Mouse (Mus musculus) cerebellum, adult (tissue): ENCODE data around the gene Tcf12.

Source experiments
- ATAC-seq: cut with Nextera tagmentation; 2 replicates; pipeline ENCODE4 v1.9.2; 2017; ENCODE audit warnings: mild to moderate bottlenecking, moderate library complexity, mixed read lengths; ENCODE audit not compliant: insufficient number of reproducible peaks, low FRiP score, low TSS enrichment

Gene Tcf12

GRCm38 (mm10) chr9:71811404-71811803 lies 300.3 kb downstream of the Tcf12 start:
- no peak for ATAC-seq

- ATAC-seq = no peak
Measured at GRCm38 (mm10) chr9:71810723-71811122, 300.9 kb downstream of the Tcf12 start.

GRCm38 (mm10) chr9:71808640-71809254 lies 302.9 kb downstream of the Tcf12 start:
- ATAC-seq = no peak; the same call in 1 of the 2 replicates

GRCm38 (mm10) chr9:71807801-71808200 lies 303.9 kb downstream of the Tcf12 start:
- ATAC-seq = no peak; the same call in 1 of the 2 replicates

DNA sequence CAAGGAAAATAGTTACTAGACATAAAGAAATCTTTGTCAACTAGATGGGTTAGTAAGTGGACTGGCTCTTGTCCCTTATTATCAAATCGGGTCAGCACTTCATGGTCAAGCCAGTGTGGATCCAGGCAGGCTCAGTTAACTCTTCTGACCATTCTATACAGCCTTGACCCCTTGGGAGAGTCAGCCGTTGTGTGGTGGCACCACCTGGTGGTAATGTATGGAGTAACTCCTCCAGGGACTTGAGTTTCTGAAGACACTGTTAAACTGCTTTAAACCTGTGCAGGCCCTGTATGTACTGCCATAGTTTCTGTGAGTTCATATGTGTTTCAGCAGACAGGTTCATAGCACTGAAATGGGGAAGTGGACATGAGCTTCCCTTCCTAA lies 305.3 kb downstream of the Tcf12 start:
- ATAC-seq = peak; percentile 64; the same call in 1 of the 2 replicates

DNA sequence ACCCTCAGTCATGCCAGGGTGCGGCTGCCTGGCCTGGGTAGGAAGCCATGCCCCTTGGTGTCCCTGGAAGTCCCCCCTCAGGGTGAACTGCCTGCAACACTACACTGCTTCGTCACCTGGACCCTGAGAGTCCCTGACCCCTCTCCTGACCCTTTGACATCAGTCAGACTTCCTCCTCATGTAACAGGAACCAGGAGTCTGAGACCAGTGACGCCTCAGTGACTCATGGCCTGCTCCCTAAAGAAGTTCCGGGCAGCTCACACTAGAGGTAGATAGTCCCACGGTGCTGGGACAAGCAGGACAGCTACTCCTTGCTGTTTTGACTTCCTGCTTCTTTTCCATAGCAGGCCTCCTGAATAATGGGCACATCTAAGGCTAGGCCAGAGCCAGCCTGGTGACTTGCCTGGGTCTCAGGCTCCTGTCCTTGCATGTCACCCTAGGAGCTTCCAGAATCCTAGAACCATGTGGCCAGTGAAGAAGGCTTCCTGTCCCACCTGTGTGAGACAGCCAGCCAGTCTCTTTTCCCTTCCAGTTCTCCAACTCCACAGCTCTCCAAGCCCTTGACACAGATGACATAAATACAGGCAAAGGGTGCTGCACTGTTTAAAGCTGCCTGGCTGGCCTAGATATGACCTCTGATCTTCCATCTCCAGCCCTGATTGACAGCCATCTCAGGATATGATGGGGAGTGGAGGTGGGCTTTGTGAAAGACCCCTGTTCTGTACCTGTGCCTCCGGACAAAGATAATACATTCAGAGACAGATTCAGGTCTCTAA lies 305.8 kb downstream of the Tcf12 start:
- ATAC-seq = no peak

DNA sequence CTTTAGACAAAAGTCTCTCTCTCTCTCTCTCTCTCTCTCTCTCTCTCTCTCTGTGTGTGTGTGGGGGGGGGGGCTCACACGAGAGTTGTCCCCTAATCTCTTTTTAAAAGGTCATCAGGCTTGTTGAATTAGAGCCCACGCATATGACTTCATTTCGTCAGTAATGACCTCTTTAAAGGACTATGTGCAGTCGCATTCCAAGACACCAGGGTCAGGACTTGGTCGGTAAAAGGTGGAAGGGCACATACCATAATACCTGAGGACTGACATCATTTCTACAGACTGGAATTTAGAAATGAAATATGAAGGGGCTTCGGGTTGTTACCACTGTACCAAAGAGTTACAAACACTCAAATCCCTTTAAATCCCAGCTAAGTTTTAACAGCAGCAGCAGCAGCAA lies 307.6 kb downstream of the Tcf12 start:
- ATAC-seq = no peak

DNA sequence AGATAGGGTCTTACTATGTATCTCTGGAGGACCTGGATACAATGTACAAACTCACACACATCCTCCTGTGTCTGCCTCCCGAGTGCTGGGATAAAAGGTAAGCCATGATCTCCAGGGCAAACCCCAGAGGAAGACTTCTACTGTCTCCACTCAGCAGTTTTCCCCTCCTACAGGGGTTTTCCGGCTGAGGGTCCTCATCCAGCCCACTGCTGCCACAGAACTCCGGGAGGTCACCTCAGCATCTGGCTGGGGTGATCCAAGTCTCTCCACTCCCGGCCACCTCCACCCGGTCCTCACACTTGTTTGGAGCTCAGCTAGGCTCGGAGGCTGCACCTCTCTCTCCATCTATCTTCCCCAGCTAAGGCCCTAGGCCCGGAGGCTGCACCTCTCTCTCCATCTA lies 308.4 kb downstream of the Tcf12 start:
- no peak for ATAC-seq

GRCm38 (mm10) chr9:71799598-71799997 lies 312.1 kb downstream of the Tcf12 start:
- no peak for ATAC-seq

GRCm38 (mm10) chr9:71798176-71798575 lies 313.5 kb downstream of the Tcf12 start:
- no peak for ATAC-seq
